Mouse (Mus musculus): ENCODE data around the gene Pik3ip1. TPM values are rescaled to one million over a fixed set of nuclear protein-coding genes. Genes with fewer than 3 reads are reported as not detected.

The Pik3ip1 gene
- polyA plus RNA-seq, 1 experiment: 0.71 TPM

DNA sequence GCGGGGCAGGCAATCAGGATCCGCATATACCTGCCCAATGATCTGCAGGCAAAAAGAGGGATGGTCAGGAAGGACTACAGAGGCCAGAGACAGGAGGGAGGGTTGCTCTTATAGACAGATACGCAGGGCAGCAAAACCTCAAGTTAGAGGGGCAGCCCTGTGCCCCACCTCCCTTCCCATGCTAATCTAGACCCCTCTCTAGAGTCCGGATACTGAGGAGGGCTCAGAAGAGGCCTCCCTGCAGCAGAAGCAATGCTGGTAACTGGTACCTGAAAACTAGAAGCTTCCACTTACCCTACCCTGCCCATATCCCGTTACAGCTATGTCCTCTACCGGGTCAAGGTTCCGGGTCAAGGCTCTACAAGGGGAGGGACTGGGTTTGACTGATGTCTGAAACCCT, 16.1 kb downstream of the Pik3ip1 start:
- Histone ChIP-seq H3K79me2 (ENCODE audit: control insufficient read depth, insufficient read depth) (no peaks in the 10 kb centered on the region), H3K4me3 (ENCODE audit: insufficient read depth, poor library complexity, severe bottlenecking) (no peak overlapping the region), H3K27me3 (ENCODE audit: control insufficient read depth, insufficient read depth, insufficient read length) (no peaks in the 10 kb centered on the region), H3ac (ENCODE audit: control insufficient read depth, insufficient read length, low read depth) (no peak overlapping the region), H3K36me3 (ENCODE audit: control insufficient read depth, insufficient read depth) (peaks cover 41% of the 10 kb centered on the region), H3K79me3 (ENCODE audit: low read depth) (no peaks in the 10 kb centered on the region)
- no peak for TF ChIP-seq MYOG (IDR thresholded peaks at IDR 0.05; ENCODE audit: control insufficient read depth, extremely low read depth, insufficient read length)
- no peak for TF ChIP-seq CTCF (IDR thresholded peaks at IDR 0.05; ENCODE audit: control insufficient read depth, insufficient read depth, insufficient read length)
- TF ChIP-seq MYOD1 (IDR thresholded peaks at IDR 0.05; ENCODE audit: control insufficient read depth, insufficient read length, low read depth): no peak
- TF ChIP-seq FOSL1 (IDR thresholded peaks at IDR 0.05; ENCODE audit: insufficient read depth, low read length, poor library complexity, severe bottlenecking): no peak
- TF ChIP-seq CEBPB (IDR thresholded peaks at IDR 0.05; ENCODE audit: low read depth): no peak
- TF ChIP-seq USF1 (IDR thresholded peaks at IDR 0.05; ENCODE audit: low read depth): no peak
- TF ChIP-seq MAX (IDR thresholded peaks at IDR 0.05): no peak

DNA sequence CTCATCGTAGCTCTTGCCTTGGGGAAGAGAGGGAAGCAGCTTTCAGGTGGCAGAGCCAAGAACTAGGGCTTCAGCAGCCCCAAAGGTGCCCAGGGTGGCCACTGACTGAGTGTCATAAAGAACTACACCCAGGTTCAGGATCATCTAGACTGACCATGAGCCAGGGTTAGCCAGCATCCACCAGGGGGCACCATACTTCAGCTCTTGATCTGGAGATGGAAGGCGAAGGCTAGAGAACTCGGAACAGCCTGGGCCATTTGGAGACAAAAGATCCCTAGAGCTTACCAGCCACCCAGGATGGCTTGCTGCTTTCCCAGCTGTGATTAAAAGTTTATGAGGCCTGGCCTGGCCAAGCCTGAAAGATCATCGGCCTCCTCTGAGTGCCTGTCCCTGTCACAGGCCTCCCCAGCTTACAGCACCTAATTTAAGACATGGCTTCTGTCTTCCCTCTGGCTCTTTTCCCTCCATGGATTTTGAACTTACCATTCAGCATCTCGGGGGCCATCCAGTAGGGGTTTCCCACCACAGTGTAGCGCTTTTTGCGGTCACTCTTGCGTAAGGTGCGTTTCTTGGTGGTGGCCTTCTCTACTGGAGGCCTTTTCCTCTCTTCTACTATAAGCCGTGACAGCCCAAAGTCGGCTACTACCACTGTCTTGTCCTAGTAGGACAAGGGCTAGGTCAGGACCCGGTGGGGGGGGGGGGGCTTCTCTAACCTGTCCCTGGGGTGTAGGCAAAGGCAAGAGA, 17.1 kb downstream of the Pik3ip1 start:
- H3ac ChIP-seq (ENCODE audit: control insufficient read depth, insufficient read length, low read depth): no peak overlapping the region
- peaks cover 48% of the 10 kb centered on the region for H3K36me3 ChIP-seq (ENCODE audit: control insufficient read depth, insufficient read depth)

DNA sequence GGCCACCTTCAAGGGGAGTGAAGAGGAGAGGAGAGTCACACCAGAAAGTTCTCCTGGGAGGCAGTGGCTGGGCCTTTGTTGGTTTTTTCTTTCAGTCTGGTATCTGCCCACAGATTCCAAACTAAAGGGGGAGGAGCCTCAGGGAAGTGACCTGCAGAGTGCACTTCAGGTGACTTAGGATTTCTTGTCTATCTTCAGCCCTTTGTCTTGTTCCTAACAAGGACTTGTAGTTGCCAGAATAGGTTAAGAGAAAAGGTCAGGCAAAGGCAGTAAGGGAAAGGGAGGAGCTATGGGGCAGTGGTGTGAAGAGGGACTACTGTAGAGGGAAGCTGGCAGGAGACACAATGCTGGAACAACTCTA, 17.6 kb downstream of the Pik3ip1 start:
- Histone ChIP-seq H3K4me3 (ENCODE audit: insufficient read depth, poor library complexity, severe bottlenecking) (no peak overlapping the region), H3K79me3 (ENCODE audit: low read depth) (no peaks in the 10 kb centered on the region), H3K79me2 (ENCODE audit: control insufficient read depth, insufficient read depth) (no peaks in the 10 kb centered on the region), H3K27me3 (ENCODE audit: control insufficient read depth, insufficient read depth, insufficient read length) (no peaks in the 10 kb centered on the region), H3K36me3 (ENCODE audit: control insufficient read depth, insufficient read depth) (peaks cover 53% of the 10 kb centered on the region), H3ac (ENCODE audit: control insufficient read depth, insufficient read length, low read depth) (no peak overlapping the region)
- no peak for TF ChIP-seq MYOD1 (IDR thresholded peaks at IDR 0.05; ENCODE audit: control insufficient read depth, insufficient read length, low read depth)
- TF ChIP-seq MYOG (IDR thresholded peaks at IDR 0.05; ENCODE audit: control insufficient read depth, extremely low read depth, insufficient read length): no peak
- TF ChIP-seq CTCF (IDR thresholded peaks at IDR 0.05; ENCODE audit: control insufficient read depth, insufficient read depth, insufficient read length): no peak
- TF ChIP-seq CEBPB (IDR thresholded peaks at IDR 0.05; ENCODE audit: low read depth): no peak
- no peak for TF ChIP-seq MAX (IDR thresholded peaks at IDR 0.05)
- TF ChIP-seq USF1 (IDR thresholded peaks at IDR 0.05; ENCODE audit: low read depth): no peak
- no peak for TF ChIP-seq FOSL1 (IDR thresholded peaks at IDR 0.05; ENCODE audit: insufficient read depth, low read length, poor library complexity, severe bottlenecking)

More for the DNA sequence above, 17.1 kb downstream of the Pik3ip1 start:
- Histone ChIP-seq H3K4me3 (ENCODE audit: insufficient read depth, poor library complexity, severe bottlenecking) (no peak overlapping the region), H3K79me3 (ENCODE audit: low read depth) (no peaks in the 10 kb centered on the region), H3K27me3 (ENCODE audit: control insufficient read depth, insufficient read depth, insufficient read length) (no peaks in the 10 kb centered on the region), H3K79me2 (ENCODE audit: control insufficient read depth, insufficient read depth) (no peaks in the 10 kb centered on the region)
- TF ChIP-seq USF1 (IDR thresholded peaks at IDR 0.05; ENCODE audit: low read depth) (no peak), MYOG (IDR thresholded peaks at IDR 0.05; ENCODE audit: control insufficient read depth, extremely low read depth, insufficient read length) (no peak), CTCF (IDR thresholded peaks at IDR 0.05; ENCODE audit: control insufficient read depth, insufficient read depth, insufficient read length) (peak; percentile 61), CEBPB (IDR thresholded peaks at IDR 0.05; ENCODE audit: low read depth) (no peak)

DNA sequence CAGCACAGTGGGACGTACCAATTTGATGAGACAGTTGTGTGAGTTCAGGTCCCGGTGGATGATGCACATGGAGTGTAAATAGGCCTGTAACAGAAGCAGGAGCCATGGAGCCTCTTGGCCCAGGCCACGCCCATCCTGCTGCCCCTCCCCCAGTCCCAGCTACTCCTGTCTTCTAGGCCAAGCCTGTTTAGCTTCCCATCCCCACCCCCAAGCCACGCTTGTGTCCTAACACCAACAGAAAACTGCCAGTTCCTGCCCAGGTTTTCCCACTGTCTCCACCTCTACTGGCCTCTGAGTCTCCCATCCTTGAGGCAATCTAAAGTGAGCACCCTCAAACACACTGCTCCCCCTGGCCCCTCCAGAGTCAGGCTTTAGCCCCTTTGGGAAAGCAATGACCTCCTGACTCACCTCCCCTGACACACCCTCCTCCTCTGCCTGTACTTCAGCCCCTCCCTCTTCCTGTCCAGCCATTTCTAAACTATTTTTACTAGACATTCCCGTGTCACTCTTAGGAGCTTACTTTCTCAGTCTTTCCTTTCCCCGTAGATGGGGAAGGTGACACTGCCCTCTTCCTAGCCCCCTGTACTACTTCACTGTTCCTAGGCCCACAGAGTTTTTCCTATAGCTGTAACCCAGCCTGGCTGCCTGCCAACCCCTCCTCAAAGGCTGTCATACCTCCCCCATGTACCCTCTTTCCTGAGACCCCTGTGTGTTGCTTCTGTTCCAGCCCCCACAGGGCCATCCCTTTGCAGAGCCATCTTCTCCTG, 18.6 kb downstream of the Pik3ip1 start:
- H3K36me3 ChIP-seq (ENCODE audit: control insufficient read depth, insufficient read depth): peaks cover 56% of the 10 kb centered on the region
- no peak overlapping the region for H3ac ChIP-seq (ENCODE audit: control insufficient read depth, insufficient read length, low read depth)
- TF ChIP-seq MYOD1 (IDR thresholded peaks at IDR 0.05; ENCODE audit: control insufficient read depth, insufficient read length, low read depth): no peak
- TF ChIP-seq MAX (IDR thresholded peaks at IDR 0.05): peak; percentile 17
- no peak overlapping the region for H3K4me3 ChIP-seq (ENCODE audit: insufficient read depth, poor library complexity, severe bottlenecking)
- H3K79me2 ChIP-seq (ENCODE audit: control insufficient read depth, insufficient read depth): no peaks in the 10 kb centered on the region
- no peaks in the 10 kb centered on the region for H3K79me3 ChIP-seq (ENCODE audit: low read depth)
- H3K27me3 ChIP-seq (ENCODE audit: control insufficient read depth, insufficient read depth, insufficient read length): no peaks in the 10 kb centered on the region

DNA sequence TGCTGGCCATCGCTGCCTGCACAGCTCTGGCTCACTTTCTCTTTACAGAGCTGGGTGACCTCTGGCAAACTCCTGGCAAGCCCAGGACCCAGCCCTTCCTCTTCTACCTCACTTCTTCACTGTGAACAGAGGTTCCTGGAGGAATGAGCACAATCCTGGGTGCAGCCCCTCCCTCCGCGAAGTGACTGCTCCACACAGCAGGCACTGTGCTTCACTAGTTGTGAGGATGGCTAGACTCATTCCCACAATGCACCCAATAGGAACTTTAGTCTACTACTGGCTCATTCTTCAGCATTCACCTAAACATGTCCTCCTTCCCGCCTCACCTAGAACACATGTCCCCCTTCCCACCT, 19.1 kb downstream of the Pik3ip1 start:
- peaks cover 60% of the 10 kb centered on the region for H3K36me3 ChIP-seq (ENCODE audit: control insufficient read depth, insufficient read depth)
- no peaks in the 10 kb centered on the region for H3K27me3 ChIP-seq (ENCODE audit: control insufficient read depth, insufficient read depth, insufficient read length)
- no peaks in the 10 kb centered on the region for H3K79me3 ChIP-seq (ENCODE audit: low read depth)
- H3K79me2 ChIP-seq (ENCODE audit: control insufficient read depth, insufficient read depth): no peaks in the 10 kb centered on the region
- no peak overlapping the region for H3ac ChIP-seq (ENCODE audit: control insufficient read depth, insufficient read length, low read depth)
- no peak for TF ChIP-seq MAX (IDR thresholded peaks at IDR 0.05)
- TF ChIP-seq CTCF (IDR thresholded peaks at IDR 0.05; ENCODE audit: control insufficient read depth, insufficient read depth, insufficient read length): no peak
- no peak for TF ChIP-seq CEBPB (IDR thresholded peaks at IDR 0.05; ENCODE audit: low read depth)
- no peak for TF ChIP-seq USF1 (IDR thresholded peaks at IDR 0.05; ENCODE audit: low read depth)
- TF ChIP-seq FOSL1 (IDR thresholded peaks at IDR 0.05; ENCODE audit: insufficient read depth, low read length, poor library complexity, severe bottlenecking): no peak
- no peak for TF ChIP-seq MYOG (IDR thresholded peaks at IDR 0.05; ENCODE audit: control insufficient read depth, extremely low read depth, insufficient read length)
- TF ChIP-seq MYOD1 (IDR thresholded peaks at IDR 0.05; ENCODE audit: control insufficient read depth, insufficient read length, low read depth): no peak
- no peak overlapping the region for H3K4me3 ChIP-seq (ENCODE audit: insufficient read depth, poor library complexity, severe bottlenecking)

All from C2C12 (cell line).